Mouse (Mus musculus): ENCODE data around the gene Tmem140. TPM values are rescaled to one million over a fixed set of nuclear protein-coding genes. Genes with fewer than 3 reads are reported as not detected.

The Tmem140 gene
- polyA plus RNA-seq, 1 experiment, result 22.3 TPM

GRCm38 (mm10) chr6:34899127-34899526 is 36.2 kb downstream of the Tmem140 start:
- H3K27me3 ChIP-seq (ENCODE audit: control insufficient read depth, insufficient read depth, low read length), result no peaks in the 10 kb centered on the region
- H3K4me1 ChIP-seq (replicated peaks; ENCODE audit: control insufficient read depth, insufficient read depth, low read length), result peaks cover 6% of the 10 kb centered on the region
- peaks cover 60% of the 10 kb centered on the region for H3K36me3 ChIP-seq (ENCODE audit: control insufficient read depth, insufficient read depth, low read length)
- no peak overlapping the region for H3K4me3 ChIP-seq (ENCODE audit: control insufficient read depth, insufficient read depth, low read length)
- no peak overlapping the region for H3K27ac ChIP-seq (ENCODE audit: control insufficient read depth, insufficient read depth, low read length)
- TF ChIP-seq POLR2A (IDR thresholded peaks at IDR 0.05; ENCODE audit: control insufficient read depth, extremely low read depth, insufficient read depth, low read length, poor library complexity), result no peak
- TF ChIP-seq CTCF (IDR thresholded peaks at IDR 0.05; ENCODE audit: borderline replicate concordance, control insufficient read depth, extremely low read depth, insufficient read depth, low read length, poor library complexity), result no peak
- no peak for DNase-seq
- WGBS, result 96% methylated on average over 2 of the region's 2 CpGs

- H3K36me3 ChIP-seq (ENCODE audit: control insufficient read depth, insufficient read depth, low read length), result peaks cover 55% of the 10 kb centered on the region
Measured at GRCm38 (mm10) chr6:34900990-34901389, 38.0 kb downstream of the Tmem140 start.

GRCm38 (mm10) chr6:34901911-34902444 is 39.0 kb downstream of the Tmem140 start:
- no peak for TF ChIP-seq CTCF (IDR thresholded peaks at IDR 0.05; ENCODE audit: borderline replicate concordance, control insufficient read depth, extremely low read depth, insufficient read depth, low read length, poor library complexity)
- no peak for TF ChIP-seq POLR2A (IDR thresholded peaks at IDR 0.05; ENCODE audit: control insufficient read depth, extremely low read depth, insufficient read depth, low read length, poor library complexity)
- no peaks in the 10 kb centered on the region for H3K27me3 ChIP-seq (ENCODE audit: control insufficient read depth, insufficient read depth, low read length)
- peaks cover 6% of the 10 kb centered on the region for H3K4me1 ChIP-seq (replicated peaks; ENCODE audit: control insufficient read depth, insufficient read depth, low read length)
- no peak overlapping the region for H3K4me3 ChIP-seq (ENCODE audit: control insufficient read depth, insufficient read depth, low read length)
- WGBS, result 57% methylated on average over 9 of the region's 9 CpGs
- H3K27ac ChIP-seq (ENCODE audit: control insufficient read depth, insufficient read depth, low read length), result no peak overlapping the region
- DNase-seq, result no peak
- peaks cover 59% of the 10 kb centered on the region for H3K36me3 ChIP-seq (ENCODE audit: control insufficient read depth, insufficient read depth, low read length)

More at GRCm38 (mm10) chr6:34900990-34901389, 38.0 kb downstream of the Tmem140 start:
- peaks cover 6% of the 10 kb centered on the region for H3K4me1 ChIP-seq (replicated peaks; ENCODE audit: control insufficient read depth, insufficient read depth, low read length)
- H3K4me3 ChIP-seq (ENCODE audit: control insufficient read depth, insufficient read depth, low read length), result no peak overlapping the region
- DNase-seq, result no peak
- TF ChIP-seq POLR2A (IDR thresholded peaks at IDR 0.05; ENCODE audit: control insufficient read depth, extremely low read depth, insufficient read depth, low read length, poor library complexity) (no peak), CTCF (IDR thresholded peaks at IDR 0.05; ENCODE audit: borderline replicate concordance, control insufficient read depth, extremely low read depth, insufficient read depth, low read length, poor library complexity) (no peak)
- WGBS, result 98% methylated on average over 2 of the region's 2 CpGs
- H3K27me3 ChIP-seq (ENCODE audit: control insufficient read depth, insufficient read depth, low read length), result no peaks in the 10 kb centered on the region
- no peak overlapping the region for H3K27ac ChIP-seq (ENCODE audit: control insufficient read depth, insufficient read depth, low read length)

GRCm38 (mm10) chr6:34902578-34902977 is 39.6 kb downstream of the Tmem140 start:
- Histone ChIP-seq H3K36me3 (ENCODE audit: control insufficient read depth, insufficient read depth, low read length) (peaks cover 60% of the 10 kb centered on the region), H3K27ac (ENCODE audit: control insufficient read depth, insufficient read depth, low read length) (no peak overlapping the region), H3K4me3 (ENCODE audit: control insufficient read depth, insufficient read depth, low read length) (no peak overlapping the region), H3K27me3 (ENCODE audit: control insufficient read depth, insufficient read depth, low read length) (no peaks in the 10 kb centered on the region), H3K4me1 (replicated peaks; ENCODE audit: control insufficient read depth, insufficient read depth, low read length) (peaks cover 6% of the 10 kb centered on the region)
- 93% methylated on average over 7 of the region's 7 CpGs for WGBS
- no peak for DNase-seq
- no peak for TF ChIP-seq CTCF (IDR thresholded peaks at IDR 0.05; ENCODE audit: borderline replicate concordance, control insufficient read depth, extremely low read depth, insufficient read depth, low read length, poor library complexity)
- TF ChIP-seq POLR2A (IDR thresholded peaks at IDR 0.05; ENCODE audit: control insufficient read depth, extremely low read depth, insufficient read depth, low read length, poor library complexity), result no peak

GRCm38 (mm10) chr6:34903441-34903840 is 40.5 kb downstream of the Tmem140 start:
- Histone ChIP-seq H3K27ac (ENCODE audit: control insufficient read depth, insufficient read depth, low read length) (no peak overlapping the region), H3K4me1 (replicated peaks; ENCODE audit: control insufficient read depth, insufficient read depth, low read length) (peaks cover 6% of the 10 kb centered on the region)
- 94% methylated on average over 5 of the region's 5 CpGs for WGBS

GRCm38 (mm10) chr6:34903851-34904250 is 40.9 kb downstream of the Tmem140 start:
- Histone ChIP-seq H3K27me3 (ENCODE audit: control insufficient read depth, insufficient read depth, low read length) (no peaks in the 10 kb centered on the region), H3K4me1 (replicated peaks; ENCODE audit: control insufficient read depth, insufficient read depth, low read length) (peaks cover 6% of the 10 kb centered on the region), H3K27ac (ENCODE audit: control insufficient read depth, insufficient read depth, low read length) (no peak overlapping the region), H3K4me3 (ENCODE audit: control insufficient read depth, insufficient read depth, low read length) (no peak overlapping the region), H3K36me3 (ENCODE audit: control insufficient read depth, insufficient read depth, low read length) (peaks cover 60% of the 10 kb centered on the region)
- no peak for TF ChIP-seq CTCF (IDR thresholded peaks at IDR 0.05; ENCODE audit: borderline replicate concordance, control insufficient read depth, extremely low read depth, insufficient read depth, low read length, poor library complexity)
- no peak for TF ChIP-seq POLR2A (IDR thresholded peaks at IDR 0.05; ENCODE audit: control insufficient read depth, extremely low read depth, insufficient read depth, low read length, poor library complexity)
- DNase-seq, result no peak
- 92% methylated on average over 10 of the region's 10 CpGs for WGBS

More at GRCm38 (mm10) chr6:34903441-34903840, 40.5 kb downstream of the Tmem140 start:
- DNase-seq, result no peak
- no peak overlapping the region for H3K4me3 ChIP-seq (ENCODE audit: control insufficient read depth, insufficient read depth, low read length)
- no peak for TF ChIP-seq POLR2A (IDR thresholded peaks at IDR 0.05; ENCODE audit: control insufficient read depth, extremely low read depth, insufficient read depth, low read length, poor library complexity)
- H3K36me3 ChIP-seq (ENCODE audit: control insufficient read depth, insufficient read depth, low read length), result peaks cover 60% of the 10 kb centered on the region
- H3K27me3 ChIP-seq (ENCODE audit: control insufficient read depth, insufficient read depth, low read length), result no peaks in the 10 kb centered on the region

GRCm38 (mm10) chr6:34904361-34904760 is 41.4 kb downstream of the Tmem140 start:
- no peak overlapping the region for H3K27ac ChIP-seq (ENCODE audit: control insufficient read depth, insufficient read depth, low read length)
- WGBS, result 94% methylated on average over 6 of the region's 6 CpGs
- H3K36me3 ChIP-seq (ENCODE audit: control insufficient read depth, insufficient read depth, low read length), result peaks cover 56% of the 10 kb centered on the region
- H3K27me3 ChIP-seq (ENCODE audit: control insufficient read depth, insufficient read depth, low read length), result no peaks in the 10 kb centered on the region
- TF ChIP-seq CTCF (IDR thresholded peaks at IDR 0.05; ENCODE audit: borderline replicate concordance, control insufficient read depth, extremely low read depth, insufficient read depth, low read length, poor library complexity), result no peak
- TF ChIP-seq POLR2A (IDR thresholded peaks at IDR 0.05; ENCODE audit: control insufficient read depth, extremely low read depth, insufficient read depth, low read length, poor library complexity), result no peak
- peaks cover 6% of the 10 kb centered on the region for H3K4me1 ChIP-seq (replicated peaks; ENCODE audit: control insufficient read depth, insufficient read depth, low read length)
- DNase-seq, result no peak
- no peak overlapping the region for H3K4me3 ChIP-seq (ENCODE audit: control insufficient read depth, insufficient read depth, low read length)
